Mouse (Mus musculus) embryonic fibroblast, embryonic 13.5 days (primary cell): ENCODE data around the gene Psen2.

Source experiments
- CTCF ChIP-seq: IDR thresholded peaks from 2 replicates; pipeline ENCODE4 v1.5.1; 2011; ENCODE audit warnings: mild to moderate bottlenecking, control low read depth, low read length, moderate library complexity, borderline replicate concordance; ENCODE audit not compliant: insufficient read depth
- POLR2A ChIP-seq: IDR thresholded peaks from 2 replicates; pipeline ENCODE4 v1.6.1; 2011; ENCODE audit warnings: low read depth, mild to moderate bottlenecking, control low read depth, low read length, moderate library complexity

DNA sequence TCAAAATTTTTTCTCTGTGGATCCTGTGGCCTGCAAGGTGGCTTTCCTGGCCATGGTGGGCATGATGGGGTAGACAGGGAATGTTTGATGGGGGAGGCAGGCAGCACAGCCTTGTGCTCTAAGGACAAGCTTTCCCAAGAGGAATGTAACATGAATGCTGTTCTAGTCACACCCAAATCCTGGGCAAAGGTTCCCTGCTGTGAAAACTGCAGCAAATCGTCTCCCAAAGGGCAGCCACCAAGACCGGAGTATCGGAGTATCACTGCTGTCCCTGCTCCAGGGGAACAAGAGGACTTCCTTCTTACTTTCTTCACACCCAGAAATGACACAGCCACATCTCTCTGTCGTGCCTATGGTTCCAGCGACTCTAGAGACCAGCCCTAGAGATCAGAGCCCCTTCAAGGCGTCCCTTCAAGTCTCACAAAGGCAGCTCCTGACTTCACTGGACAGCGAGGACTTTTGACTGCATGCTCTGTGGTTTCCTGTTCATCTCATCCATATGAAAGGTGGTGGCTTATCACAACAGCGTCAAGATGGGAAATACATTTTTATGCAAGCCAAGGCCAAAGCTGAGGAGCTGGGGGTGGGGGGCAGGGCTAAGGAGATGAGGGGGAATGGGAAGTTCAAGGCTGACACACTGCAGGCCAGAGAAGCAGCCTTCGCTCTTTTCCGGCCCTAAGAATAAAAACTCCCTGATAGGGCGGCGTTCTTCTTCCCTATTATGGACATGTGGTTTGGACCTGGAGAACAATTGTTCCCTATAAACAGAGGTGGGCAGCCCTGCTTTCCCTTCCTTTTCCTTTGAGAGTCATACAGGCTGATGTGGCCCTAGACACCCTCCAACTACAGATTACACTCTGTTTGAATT lies 39.2 kb upstream of the Psen2 start:
- TF ChIP-seq POLR2A (no peak), CTCF (no peak)
